Mouse (Mus musculus) thymus, adult 18-20 months (tissue): ENCODE measurements around the gene Itsn1.

Experiments used
- DNase-seq, 2 experiments: peaks; one replicate each; pipeline ENCODE4 v3.0.0; 2022; ENCODE audit warnings: mixed read lengths in 2 of 2

Gene Itsn1

DNA sequence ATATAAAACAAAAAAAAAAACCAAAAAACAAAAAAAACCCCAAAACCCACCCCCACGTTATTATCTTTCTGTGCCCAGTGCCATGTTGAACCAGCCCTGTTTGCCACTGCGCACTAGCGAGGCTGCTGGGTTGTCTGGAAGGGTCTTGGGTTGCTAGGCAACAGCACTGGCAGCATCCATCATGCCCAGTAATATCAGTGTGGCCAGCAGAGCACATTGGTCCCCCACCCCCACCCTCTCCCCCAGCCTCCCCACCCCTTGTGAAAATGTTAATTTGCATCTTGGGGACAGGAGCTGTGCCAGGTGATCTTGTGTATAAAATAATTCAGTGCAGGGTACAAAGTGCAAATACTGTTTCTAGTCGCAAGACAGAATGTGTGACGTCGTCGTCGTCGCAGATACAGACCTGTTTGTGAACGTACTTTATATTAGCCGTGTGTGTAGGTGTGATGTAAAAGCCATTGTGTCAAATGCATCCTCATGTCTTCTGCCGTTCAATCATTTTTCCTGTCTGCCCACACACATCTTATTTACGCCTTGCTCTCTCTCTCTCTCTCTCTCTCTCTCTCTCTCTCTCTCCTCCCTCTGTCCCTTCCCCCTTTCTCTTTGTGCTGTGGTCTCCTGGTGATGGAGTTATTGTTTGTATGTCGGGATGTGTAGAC lies 233.9 kb downstream of the Itsn1 start:
- no peak for DNase-seq

- no peak for DNase-seq
Measured at GRCm38 (mm10) chr16:91963556-91963900, 234.4 kb downstream of the Itsn1 start.

DNA sequence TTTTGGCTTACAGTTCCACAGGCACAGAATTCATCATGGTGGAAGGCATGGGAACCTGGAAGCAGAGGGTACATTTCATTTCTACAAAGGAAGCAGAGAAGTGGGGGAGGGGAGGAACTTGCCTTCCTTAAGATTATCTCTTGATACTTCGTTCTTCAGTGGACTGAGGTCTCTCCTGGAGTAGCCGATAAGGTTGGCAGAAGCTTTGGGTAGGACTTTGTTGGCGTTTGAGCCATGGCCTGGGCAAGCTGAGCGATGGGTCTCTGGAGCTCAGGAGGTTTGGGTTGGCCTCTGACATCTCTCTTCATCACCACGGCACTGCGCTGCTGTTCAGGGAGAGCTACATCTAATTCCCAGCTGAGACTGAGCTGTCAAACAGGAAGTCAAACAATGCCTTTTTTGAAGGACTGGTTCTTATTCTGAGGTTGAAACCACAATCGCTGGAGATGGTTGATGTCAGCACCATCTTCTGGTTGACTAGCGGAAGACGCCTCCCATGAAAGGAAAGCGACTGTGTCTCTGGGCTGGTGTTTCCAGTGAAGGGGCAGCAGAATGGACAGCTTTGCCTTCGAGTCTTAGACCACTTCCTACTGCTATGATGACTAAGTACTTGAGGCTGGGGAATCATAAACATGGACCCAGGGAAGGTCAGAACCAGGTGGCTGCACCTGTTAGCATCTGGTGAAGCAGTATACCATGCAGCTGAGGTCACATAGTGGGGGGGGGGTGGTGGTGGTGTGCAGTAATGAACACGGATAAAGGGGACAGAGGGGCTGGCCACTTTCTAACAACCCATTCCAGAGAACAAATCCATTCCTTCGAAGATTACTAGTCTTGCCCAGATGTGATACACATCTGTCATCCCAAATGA lies 235.5 kb downstream of the Itsn1 start:
- DNase-seq = no peak

DNA sequence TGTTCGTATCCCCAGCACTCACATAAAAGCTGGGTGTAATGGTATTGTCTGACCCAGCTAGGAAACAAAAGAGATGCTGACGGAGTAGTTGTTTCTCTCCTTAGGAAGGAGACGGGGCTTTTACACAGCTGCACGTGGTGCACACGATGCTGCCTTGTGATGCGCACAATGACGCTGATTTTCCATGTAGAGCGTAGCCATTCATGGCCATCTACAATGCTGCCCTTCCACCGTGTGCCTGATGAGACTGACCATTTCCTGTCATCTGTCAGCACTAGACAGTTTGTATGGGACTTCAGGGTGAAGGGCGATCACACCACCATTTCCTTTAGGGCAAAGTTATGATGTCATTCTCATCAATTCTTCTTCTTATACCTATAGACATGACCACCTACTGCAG lies 239.6 kb downstream of the Itsn1 start:
- no peak for DNase-seq

DNA sequence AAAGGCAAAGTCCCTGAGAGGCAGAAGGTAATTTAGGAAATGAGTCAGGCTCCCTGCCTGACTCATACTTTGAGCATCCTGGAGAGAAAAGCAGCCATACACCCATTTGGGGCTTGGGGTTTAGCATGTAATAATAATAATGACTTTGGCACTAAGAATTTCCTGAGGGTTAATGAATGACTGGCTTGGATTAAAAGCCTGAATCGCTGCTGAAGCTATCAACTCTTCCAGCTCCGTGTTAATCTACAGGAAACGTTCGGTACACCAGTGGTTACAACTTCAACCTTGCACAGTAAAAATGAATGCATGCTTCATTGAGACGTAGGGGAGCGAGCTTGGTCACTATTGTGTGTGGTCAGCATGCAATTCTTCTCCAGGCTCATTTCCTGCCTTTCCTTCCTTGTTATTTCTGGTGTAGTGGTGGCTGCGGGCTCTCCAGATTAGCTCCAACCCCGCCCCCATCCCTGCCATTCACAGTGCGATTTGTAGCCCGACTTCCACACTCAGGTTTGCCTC lies 240.5 kb downstream of the Itsn1 start:
- DNase-seq = no peak
